Mouse (Mus musculus): ENCODE results near the gene Snca.

Gene Snca

DNA sequence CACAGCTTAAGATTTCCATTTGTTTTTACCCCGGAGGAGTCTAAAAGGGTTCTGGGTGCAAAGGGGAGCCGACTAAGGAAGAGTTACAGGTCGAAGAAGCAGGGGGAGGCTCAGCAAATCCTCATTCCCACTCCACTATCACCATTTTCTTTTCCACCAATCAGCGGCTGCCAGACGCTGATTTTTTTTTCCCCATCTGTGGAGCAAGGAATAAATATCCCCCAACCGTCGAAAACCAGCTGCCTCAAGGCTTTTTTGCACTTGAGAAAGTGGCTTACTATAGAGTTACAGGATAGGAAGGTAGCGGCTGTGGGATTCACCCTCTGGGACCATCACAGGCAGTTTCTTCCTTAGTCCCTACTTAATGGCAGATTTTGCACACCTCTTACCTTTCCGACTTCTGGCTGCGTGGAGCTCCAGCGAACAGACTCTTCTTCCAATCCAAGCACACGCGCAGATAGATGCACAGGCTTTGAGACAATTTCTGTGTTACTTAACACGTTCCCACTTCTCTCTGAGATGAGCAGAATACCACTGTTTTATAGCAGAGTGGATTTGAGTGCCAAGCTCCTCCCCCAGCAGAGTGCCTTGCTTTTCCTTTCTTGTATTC, at the start of gene Snca:
TSS of gene Snca (minus strand) at position 574 of the 610 bp plus-strand sequence.
- no peak for DNase-seq (ENCODE audit: low read depth, low spot score)

DNA sequence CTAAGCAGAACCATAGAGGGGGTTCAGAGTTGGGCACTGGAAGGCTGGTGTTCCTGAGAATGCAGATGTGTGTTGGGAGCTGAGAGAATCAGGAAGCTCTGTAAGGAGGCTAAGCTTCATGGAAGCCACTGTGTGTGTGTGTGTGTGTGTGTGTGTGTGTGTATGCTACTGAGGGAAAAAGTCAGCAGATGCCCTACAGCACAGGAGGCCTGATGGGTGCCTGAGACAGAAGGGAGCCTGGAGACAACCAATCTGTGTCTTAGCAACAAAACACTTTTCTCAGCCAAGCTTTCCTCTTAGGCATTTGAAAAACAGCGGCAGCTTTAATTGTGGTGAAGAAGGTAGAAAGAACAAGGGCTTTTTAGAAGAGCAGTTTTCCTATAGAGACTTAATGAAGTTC, 40.5 kb upstream of the Snca start:
- DNase-seq (ENCODE audit: low read depth, low spot score): no peak

DNA sequence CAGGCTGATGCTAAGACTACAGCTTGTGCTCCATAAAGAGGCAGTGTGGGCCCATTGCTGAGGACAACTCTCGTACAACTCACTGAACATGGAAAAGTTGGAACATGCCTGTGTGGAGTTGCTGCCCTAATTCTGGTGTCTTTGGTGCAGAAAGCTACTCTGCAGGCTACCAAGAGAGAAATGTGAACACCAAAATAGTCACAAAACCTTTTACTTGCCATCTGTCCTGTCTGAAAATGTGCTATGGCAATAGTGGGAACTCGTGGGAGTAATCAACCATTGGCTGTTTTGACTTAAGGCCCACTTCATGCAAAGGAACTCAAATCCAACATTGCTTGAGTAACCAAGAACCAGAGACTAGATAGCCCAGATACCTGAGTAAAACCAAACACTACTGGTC, 26.9 kb upstream of the Snca start:
- no peak for DNase-seq (ENCODE audit: low read depth, low spot score)

DNA sequence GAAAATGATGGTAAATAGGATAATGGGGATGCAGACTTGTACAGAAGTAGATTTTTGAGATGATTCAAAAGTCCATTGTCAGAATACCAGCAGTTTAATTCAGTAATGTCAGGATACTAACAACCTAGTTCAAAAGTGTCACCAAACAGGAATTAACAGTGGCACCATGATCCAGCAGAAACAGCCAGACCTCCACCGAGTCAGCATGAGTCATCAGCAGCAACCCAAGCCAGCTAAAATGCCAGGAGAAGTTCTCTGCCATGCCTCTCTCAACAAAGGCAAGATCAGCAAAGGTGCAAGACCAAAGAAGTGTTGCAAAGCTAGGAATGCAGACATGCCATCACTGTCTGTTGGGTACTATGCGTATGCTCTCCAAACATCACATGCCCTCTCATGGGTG, 22.0 kb upstream of the Snca start:
- no peak for DNase-seq (ENCODE audit: low read depth, low spot score)

DNA sequence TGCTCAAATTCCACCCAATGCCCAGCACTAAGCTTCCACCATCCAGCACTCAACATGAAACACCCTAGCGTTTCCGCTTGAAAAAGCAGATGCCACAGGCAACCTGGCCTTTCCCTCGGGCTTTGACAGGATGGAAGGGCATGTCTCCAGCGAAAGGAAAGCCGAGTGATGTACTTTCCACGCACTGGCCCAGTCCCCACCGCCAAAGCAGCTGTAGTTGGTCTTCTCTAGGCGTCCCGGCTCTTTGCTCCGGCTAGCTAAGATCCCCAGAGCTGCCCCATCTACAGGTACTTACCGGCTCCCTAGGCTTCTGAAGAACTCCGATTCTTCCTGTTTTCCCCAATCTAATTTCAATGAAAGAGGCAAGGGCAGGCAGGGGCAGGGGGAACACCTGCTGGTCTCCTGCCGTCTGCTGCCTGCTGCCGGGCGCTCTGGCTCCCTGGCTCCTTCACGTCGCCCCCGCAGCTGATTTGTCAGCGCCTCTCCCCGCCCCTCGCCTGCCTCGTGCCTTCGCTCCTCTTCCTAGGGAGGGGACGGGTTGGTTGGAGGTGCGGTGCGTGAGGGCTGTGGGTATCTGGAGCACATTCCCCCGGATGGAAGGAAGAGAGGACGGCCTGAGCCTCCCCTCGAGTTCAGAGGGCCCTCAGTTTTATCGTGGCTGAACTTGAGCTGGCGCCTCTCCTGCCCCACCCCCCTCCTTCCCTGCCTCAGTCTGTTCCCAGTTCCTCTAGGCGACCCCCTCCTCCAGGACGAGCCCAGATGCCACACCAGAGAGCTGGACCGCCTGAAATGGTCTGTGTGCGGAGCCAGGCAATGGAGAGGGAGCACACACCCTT, 1.0 kb downstream of the Snca start:
- DNase-seq (ENCODE audit: low read depth, low spot score): no peak

DNA sequence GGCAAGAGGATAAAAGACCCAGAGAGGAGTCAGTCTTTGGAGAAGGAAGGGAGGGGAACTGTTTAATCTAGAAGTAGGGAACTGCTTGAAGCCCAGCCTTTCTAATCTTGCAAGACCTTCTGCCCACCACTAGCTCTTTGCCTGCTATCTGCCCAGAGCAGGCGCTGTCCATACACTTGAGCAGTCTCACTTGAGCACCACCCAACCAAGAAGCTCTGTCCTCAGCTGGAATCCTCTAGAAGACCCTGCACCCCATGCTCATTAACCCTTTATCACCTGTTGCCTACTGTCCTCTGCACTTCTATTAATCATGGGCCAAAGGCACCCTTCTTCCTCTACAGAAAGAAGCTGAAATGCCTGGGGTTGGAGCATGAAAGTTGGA, 1.6 kb downstream of the Snca start:
- no peak for DNase-seq (ENCODE audit: low read depth, low spot score)

DNA sequence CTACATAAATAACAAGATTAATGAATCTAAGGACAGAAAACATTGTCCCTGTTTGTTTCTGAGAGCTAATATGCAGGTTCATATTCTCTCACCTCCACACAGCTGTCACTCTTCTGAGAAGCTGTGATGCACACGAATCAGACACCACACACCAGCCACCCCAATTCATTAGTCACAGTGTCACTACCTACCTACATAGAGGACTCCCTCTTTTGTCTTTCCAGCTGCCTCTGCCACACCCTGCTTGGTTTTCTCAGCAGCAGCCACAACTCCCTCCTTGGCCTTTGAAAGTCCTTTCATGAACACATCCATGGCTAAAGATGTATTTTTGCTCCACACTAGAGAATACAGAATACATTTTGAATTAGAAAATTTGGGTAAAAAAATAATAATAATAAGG, 2.4 kb downstream of the Snca start:
- no peak for DNase-seq (ENCODE audit: low read depth, low spot score)

DNA sequence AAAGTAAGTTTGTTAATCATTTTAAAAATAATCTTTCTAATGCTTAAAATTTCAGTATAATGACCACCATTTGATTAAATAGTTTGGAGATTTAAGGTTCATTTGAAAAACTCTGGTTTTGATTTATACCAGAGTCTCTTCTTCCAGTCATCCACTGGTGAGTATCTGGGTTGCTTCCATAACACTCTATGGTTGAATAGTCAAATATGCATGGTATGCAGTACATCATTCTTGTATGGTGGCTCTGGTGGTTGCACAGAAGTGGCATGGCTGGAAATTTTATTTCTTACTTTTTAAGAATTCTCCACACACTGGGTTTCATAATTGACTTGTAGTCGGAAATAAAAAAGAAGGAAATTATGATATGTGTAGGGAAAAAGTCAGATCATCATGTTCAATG, 10.4 kb downstream of the Snca start:
- no peak for DNase-seq (ENCODE audit: low read depth, low spot score)

DNA sequence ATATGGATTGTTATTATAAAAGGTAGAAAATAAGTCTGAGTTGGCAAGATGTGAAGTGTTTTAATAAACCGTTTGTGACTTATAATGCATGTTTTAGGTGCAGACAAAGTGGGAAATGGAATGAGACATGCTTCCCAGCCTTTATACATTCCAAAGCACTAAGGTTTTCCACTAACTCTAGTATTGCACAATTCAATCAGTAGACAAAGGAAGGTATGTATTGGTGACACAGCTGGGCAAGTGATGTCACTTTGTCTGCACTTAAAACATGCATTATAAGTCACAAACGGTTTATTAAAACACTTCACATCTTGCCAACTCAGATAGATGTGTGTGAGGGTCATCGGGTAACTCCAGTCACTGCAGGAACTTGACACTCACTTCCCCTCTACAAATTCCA, 16.1 kb downstream of the Snca start:
- no peak for DNase-seq (ENCODE audit: low read depth, low spot score)

DNA sequence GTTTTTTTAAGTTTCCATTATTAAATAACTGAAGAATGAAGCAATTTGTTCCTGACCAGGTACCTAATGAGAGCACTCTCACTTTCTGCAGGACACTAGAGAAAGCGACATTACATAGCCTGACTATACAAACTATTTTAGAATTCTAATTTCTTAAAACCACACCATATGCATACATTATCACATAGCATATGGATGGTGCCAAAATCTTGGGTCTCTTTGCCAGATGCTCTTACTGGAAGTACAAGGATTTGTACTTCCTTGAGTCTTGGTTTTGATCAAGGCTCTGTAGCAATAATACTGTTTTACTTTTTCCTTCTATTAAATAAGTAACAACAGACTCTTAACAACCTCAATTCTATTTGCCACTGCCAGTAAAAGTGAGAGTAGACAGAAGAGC, 31.4 kb downstream of the Snca start:
- no peak for DNase-seq (ENCODE audit: low read depth, low spot score)

DNA sequence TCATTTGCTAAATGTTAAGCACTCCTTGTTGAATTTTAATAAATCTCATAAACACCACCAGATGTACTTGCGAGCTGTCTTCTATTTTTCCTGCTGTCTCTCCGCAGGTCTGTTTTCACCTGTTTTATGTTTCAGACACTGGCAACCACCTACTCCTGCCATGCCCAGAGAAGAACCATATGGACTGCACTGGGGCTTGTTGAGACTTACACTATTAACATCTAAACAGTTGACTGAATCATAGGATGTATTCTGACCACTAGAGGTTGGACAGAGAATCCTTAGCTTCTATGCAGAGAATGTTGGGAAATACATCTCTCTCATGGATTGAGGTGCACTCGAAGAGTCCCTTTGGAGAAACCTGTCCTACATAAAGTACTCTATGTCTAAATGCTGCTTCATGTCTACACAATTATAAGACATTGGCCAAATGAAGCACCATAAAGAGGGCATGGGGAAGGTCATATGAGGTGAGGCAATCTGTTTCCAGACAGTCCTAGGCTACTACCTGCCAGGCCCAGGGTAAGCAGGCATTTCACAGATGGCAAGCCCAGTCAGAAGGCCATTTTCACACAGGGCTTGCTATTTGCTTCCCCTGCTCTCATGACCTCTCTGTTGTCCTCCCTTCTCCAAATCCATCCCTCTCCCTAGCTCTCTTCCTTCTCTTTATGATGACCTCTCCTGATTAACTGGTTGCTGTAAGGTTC, 35.8 kb downstream of the Snca start:
- DNase-seq (ENCODE audit: low read depth, low spot score): no peak

DNA sequence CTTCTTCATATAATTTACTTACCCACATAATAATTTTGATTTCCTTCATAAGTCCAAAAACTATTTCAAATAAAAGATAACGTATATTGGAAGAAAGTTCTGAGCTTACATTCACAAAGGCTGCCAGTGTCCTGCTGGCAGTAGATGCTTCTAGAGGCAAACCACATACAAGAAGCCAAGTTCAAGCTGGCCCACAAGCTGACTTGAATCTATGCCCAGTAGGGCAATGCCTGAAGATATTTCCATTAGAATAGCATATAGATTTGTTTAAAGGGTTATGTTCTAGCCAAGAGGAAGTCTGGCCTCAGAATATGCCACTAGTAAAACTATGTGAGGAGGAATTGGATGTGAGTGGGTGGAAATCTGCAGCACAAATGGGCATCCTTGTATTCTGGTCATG, 42.7 kb downstream of the Snca start:
- no peak for DNase-seq (ENCODE audit: low read depth, low spot score)

DNA sequence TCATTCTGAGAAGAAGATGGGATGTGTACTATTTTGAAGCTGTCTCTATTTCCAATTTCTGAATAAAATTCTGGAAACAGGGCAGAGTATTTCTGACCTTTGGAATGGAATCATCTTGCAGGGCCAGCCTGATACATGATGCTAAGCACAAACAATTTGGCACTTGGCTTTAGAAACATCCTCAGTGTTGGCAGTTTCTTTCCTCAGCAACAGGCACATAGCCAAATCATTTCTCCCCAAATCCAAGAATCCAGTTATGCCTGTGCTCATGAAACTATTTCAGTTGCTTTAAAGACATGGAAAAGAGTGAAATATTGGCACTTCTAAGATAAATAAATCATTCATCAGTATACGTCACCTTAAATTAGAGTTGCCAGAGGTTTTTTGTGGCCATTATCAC, 57.8 kb downstream of the Snca start:
- DNase-seq (ENCODE audit: low read depth, low spot score): no peak

DNA sequence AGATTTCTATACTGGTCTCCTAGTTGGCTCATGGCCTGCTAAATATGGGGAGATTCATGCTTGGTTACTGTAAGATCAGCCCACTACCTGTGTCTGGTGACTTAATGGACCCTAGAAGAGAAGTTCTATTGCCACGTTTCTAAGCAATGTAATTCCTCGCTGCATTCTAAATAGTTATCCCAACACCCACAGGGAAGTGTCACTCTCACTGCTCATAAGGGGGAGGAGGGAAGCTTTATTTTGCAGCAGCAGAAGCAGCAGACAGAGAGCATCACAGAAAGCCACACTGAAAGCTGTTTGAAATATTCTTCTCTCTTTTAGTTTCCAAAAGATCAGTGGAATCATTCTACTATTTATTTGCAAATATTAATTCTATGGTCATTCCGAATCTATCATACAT, 64.0 kb downstream of the Snca start:
- DNase-seq (ENCODE audit: low read depth, low spot score): no peak

DNA sequence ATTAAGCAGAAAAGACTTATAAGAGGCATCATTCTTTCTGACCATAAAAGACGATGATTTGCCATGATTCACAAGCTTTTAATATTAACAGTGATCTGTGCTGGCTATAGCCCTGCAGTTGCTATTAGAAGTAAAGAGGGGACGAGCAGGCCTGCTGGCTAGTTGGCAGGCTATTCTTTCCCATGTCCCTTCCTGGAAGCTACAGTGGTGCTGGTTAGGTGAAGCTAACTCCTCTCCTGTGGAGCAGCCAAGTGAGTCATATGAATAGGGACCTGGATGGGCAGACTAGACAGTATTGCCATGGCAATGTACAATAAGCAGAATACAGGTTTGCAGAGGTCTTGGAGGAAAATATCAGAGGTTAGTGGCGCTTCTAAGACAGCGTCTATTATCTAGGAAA, 66.8 kb downstream of the Snca start:
- no peak for DNase-seq (ENCODE audit: low read depth, low spot score)

DNA sequence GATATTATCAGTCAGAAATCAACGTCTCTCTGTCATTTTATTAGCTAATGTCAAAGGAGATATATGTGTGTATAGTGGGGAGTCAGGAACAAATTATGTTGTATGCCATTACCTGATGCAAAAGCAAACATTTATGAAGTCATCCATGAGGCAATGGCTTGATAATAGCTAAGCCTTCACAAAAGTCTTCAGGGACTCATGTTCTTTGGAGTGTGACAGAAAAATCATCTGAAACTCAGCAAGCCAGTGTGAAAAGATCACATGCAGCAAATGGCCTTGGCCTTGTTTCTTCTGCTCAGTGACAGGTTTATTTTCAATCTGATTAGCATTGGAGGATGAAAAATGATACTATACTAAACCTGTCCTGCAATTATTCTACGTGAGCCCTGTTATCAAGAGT, 67.9 kb downstream of the Snca start:
- DNase-seq (ENCODE audit: low read depth, low spot score): no peak

DNA sequence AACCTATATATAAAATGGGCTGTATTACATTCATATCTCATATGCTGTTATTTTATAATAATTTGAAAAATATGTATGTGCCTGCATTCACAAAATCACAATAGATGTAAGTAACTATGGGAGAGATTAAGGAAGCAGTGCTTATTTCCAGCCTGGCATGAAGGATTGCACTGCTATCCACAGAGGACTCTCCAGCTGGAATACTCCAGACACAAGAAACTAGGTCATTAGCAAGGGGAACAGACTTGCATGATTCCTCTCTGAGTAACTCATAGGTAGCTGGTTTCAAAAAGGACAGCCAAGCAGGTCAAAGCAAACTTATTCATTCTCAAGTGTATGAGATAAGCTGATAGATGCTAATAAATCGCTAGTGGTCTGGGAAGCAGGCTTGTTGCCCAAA, 74.7 kb downstream of the Snca start:
- no peak for DNase-seq (ENCODE audit: low read depth, low spot score)

DNA sequence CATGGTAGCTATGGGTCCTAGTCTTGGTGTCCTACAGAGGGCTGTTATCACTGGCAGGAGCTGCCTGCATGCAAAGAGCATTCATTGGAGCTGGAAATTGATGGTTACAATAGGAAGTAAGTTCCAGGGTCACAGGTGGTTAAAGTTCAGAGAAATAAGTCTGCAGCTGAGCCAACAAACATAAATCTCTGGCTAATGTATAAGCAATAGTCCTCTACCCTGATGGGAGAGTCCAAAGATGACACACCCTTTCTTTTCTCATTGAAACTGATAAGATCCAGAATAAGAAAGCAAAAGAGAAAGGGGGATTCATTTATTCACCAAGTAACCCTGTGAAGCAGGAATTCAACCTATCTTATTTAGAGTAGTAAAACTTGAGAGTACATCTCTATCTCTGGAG, 83.7 kb downstream of the Snca start:
- DNase-seq (ENCODE audit: low read depth, low spot score): no peak

DNA sequence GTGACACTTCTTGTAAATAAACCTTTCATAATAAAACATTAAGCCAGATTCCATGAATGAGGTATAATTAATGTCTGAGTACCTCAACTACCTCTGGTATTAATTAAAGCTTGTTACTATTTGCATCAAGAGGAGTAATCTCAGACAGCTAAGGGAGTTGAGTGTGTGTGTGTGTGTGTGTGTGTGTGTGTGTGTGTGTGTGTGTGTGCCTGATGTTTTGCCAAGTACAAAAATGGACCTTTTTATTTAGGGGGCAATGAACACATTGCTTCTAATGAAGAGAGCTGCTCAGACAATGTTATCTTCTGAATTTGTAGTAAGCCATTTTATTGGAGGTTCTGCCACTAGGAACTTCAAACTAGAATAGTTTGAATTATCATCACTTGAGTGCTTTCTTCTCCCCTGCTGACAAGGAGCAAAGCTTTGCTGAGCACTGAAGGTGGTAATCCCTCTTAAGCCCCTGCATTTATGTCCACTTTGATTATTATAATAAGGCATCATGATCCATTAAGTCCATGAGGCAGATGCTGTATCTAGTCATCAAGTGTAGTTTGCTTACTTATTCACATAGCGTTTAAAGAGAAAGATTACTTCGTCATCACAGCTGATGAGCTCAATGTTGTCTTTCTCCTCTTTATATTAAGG, 88.1 kb downstream of the Snca start:
- no peak for DNase-seq (ENCODE audit: low read depth, low spot score)

DNA sequence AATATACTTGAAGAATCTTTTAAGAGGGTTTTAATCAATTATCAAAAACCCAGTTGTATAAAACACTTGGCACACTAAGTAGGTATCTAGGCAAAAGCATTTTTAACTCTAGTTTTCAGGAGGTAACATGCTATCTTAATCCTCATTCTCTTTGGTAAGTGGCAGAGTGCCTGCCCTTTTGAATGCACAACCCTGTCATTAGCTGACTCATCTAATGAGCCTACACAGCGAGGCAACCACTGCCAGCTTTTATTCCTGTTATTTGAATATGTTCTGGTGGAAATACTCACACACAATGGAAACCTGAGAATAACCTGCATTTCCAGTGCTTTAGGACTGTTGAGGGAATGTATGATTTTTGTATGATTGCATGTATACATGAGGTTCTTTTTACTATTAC, 89.9 kb downstream of the Snca start:
- no peak for DNase-seq (ENCODE audit: low read depth, low spot score)

DNA sequence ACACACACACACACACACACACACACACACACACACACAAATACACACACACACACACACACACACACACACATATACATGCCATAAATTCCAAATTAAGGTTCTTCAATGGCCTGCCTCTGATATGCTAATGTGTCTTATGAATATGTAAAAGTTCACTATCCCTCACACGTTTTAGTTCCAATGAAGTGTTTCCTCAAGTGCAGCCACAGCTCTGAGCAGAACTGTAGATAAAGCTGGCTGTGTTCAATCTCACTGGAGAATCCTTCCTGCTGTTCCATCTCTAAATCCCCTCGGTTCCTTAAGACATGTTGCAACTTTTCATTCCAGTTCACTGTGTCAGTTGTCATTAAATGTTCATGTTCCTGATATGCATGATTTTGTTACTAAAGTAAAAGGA, 98.5 kb downstream of the Snca start:
- no peak for DNase-seq (ENCODE audit: low read depth, low spot score)

DNA sequence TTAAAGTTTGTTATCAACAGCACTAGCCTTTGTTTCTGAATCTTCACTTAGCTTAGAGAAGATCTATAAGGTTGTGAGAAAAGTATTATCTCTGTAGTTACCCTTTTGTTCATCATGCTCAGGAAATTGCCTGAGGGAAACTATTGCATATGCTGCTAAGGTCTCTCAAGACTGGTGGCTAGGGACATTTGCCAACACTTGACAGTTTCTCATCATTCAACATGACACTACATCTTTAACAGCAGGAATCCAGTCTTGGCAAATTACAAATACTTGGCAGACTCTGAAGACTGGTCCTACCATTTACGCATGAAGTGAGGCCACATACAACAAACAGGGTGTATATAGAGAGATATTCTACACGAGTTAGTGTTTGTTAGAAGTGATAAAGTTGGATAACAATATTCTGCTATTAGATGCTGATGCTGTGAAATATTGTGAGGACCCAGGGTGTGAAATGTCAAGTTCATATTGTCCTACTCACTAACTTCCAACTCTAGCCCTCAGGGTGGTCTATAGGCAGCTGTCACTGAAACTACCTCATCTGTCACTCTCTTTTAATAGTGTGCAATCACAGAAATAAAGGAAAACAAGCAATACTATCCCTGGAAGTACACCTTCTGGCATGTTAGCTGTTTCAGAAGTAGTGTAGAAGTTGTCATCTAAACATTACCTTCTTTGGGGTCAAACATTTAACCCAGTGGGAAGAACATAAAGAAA, 105.4 kb downstream of the Snca start:
- DNase-seq (ENCODE audit: low read depth, low spot score): no peak
